Mouse (Mus musculus) heart, embryonic 14.5 days (tissue): ENCODE results near the gene St6gal1. TPM values are rescaled to one million over a fixed set of nuclear protein-coding genes. Genes with fewer than 3 reads are reported as not detected.

Experiments used
- ATAC-seq: fragments of 200-750 bp; cut with Nextera tagmentation; 2 replicates; pipeline ENCODE4 v1.8.0; 2017; ENCODE audit warnings: low read depth, moderate TSS enrichment; ENCODE audit not compliant: insufficient number of reproducible peaks, insufficient read depth, low FRiP score
- H3K27ac ChIP-seq, 2 experiments: fragments of 200-500 bp in 1 of 2; fragments of 300-500 bp in 1 of 2; sonication (generic) in 1 of 2; replicated peaks in 1 of 2; 2 replicates each; pipeline ENCODE4 v1.5.1; 2012 to 2014; ENCODE audit warnings: low read depth in 2 of 2, low read length in 2 of 2, control low read depth in 1 of 2, mild to moderate bottlenecking in 1 of 2, mixed read lengths in 1 of 2; ENCODE audit not compliant: control insufficient read depth in 1 of 2, insufficient read depth in 1 of 2
- H3K27me3 ChIP-seq: fragments of 300-500 bp; sonication (generic); 2 replicates; pipeline ENCODE4 v1.6.1; 2014; ENCODE audit warnings: mild to moderate bottlenecking, low read length, control low read depth; ENCODE audit not compliant: control insufficient read depth, insufficient read depth
- H3K36me3 ChIP-seq: fragments of 300-500 bp; sonication (generic); 2 replicates; pipeline ENCODE4 v1.6.1; 2014; ENCODE audit warnings: mild to moderate bottlenecking, control low read depth, low read length, mixed read lengths; ENCODE audit not compliant: control insufficient read depth, insufficient read depth
- H3K4me1 ChIP-seq, 2 experiments: fragments of 200-500 bp in 1 of 2; fragments of 300-500 bp in 1 of 2; sonication (generic) in 1 of 2; 2 replicates each; pipeline ENCODE4 v1.6.1; 2012 to 2014; ENCODE audit warnings: low read length in 2 of 2, control low read depth in 1 of 2, mixed read lengths in 1 of 2; ENCODE audit not compliant: control insufficient read depth in 2 of 2, insufficient read depth in 2 of 2
- H3K4me2 ChIP-seq: fragments of 300-500 bp; sonication (generic); 2 replicates; pipeline ENCODE4 v1.6.1; 2014; ENCODE audit warnings: mild to moderate bottlenecking, low read length
- H3K4me3 ChIP-seq, 2 experiments: fragments of 200-500 bp in 1 of 2; fragments of 300-500 bp in 1 of 2; sonication (generic) in 1 of 2; 2 replicates each; pipeline ENCODE4 v1.5.1; 2012 to 2014; ENCODE audit warnings: low read length in 2 of 2, mild to moderate bottlenecking in 2 of 2, control low read depth in 1 of 2, low read depth in 1 of 2, moderate library complexity in 1 of 2; ENCODE audit not compliant: control insufficient read depth in 1 of 2, insufficient read depth in 1 of 2
- H3K9ac ChIP-seq: fragments of 300-500 bp; sonication (generic); 2 replicates; pipeline ENCODE4 v1.6.1; 2014; ENCODE audit warnings: mild to moderate bottlenecking, low read length
- H3K9me3 ChIP-seq: fragments of 300-500 bp; sonication (generic); 2 replicates; pipeline ENCODE4 v1.6.1; 2016; ENCODE audit warnings: low read length, control low read depth; ENCODE audit not compliant: control insufficient read depth
- WGBS: fragments of 180-500 bp; shearing (Covaris S2); extraction: QIAGEN DNeasy Blood & Tissue Kit; methylation state at CpG from one replicate; pipeline ENCODE4 v1.1.7; 2014; 5-methylcytosine and 5-hydroxymethylcytosine counted together
- polyA plus RNA-seq: library from polyadenylated mRNA; unstranded; fragments of >200 nt; fragmentation: Nextera tagmentation; extraction: Ambion mirVana; gene quantifications from 2 replicates; pipeline ENCODE4 v1.2.1, GENCODE M21; 2014

The St6gal1 gene
- polyA plus RNA-seq, 1 experiment from 2014 or later: 16.2 TPM

- Histone ChIP-seq H3K9ac (no peak overlapping the region), H3K27ac (peak overlapping the region; percentile 64 to 83), H3K36me3 (no peaks in the 10 kb centered on the region), H3K4me1 (peaks cover 28 to 45% of the 10 kb centered on the region in 2 experiments), H3K4me3 (no peak overlapping the region), H3K27me3 (peaks cover 9% of the 10 kb centered on the region; the same call in 1 of the 2 replicates), H3K9me3 (no peaks in the 10 kb centered on the region), H3K4me2 (peak overlapping the region; percentile 32)
- WGBS: 9% methylated on average over 6 of the region's 6 CpGs
- ATAC-seq: peak; percentile 88
Measured at GRCm38 (mm10) chr16:23239583-23239982, 15.0 kb downstream of the St6gal1 start.

GRCm38 (mm10) chr16:23240049-23240949 lies 15.8 kb downstream of the St6gal1 start:
- H3K27ac ChIP-seq: peak overlapping the region; percentile 64 to 83
- peak overlapping the region; percentile 32 for H3K4me2 ChIP-seq
- WGBS: 47% methylated on average over 13 of the region's 13 CpGs
- H3K9me3 ChIP-seq: no peaks in the 10 kb centered on the region
- no peak overlapping the region for H3K9ac ChIP-seq
- H3K4me1 ChIP-seq: peaks cover 28 to 45% of the 10 kb centered on the region in 2 experiments
- peak; percentile 68 for ATAC-seq
- no peak overlapping the region for H3K4me3 ChIP-seq
- H3K36me3 ChIP-seq: no peaks in the 10 kb centered on the region
- H3K27me3 ChIP-seq: peaks cover 13% of the 10 kb centered on the region; the same call in 1 of the 2 replicates

GRCm38 (mm10) chr16:23240950-23241259 lies 16.4 kb downstream of the St6gal1 start:
- H3K4me2 ChIP-seq: no peak overlapping the region
- H3K9ac ChIP-seq: no peak overlapping the region
- no peak for ATAC-seq
- H3K4me3 ChIP-seq: no peak overlapping the region
- H3K9me3 ChIP-seq: no peaks in the 10 kb centered on the region
- peaks cover 28 to 45% of the 10 kb centered on the region in 2 experiments for H3K4me1 ChIP-seq
- H3K27ac ChIP-seq: peak overlapping the region in 1 of 2 experiments; percentile 83; a peak in 2 of 4 replicates
- H3K27me3 ChIP-seq: peaks cover 13% of the 10 kb centered on the region; the same call in 1 of the 2 replicates
- no peaks in the 10 kb centered on the region for H3K36me3 ChIP-seq
- WGBS: 66% methylated on average over 5 of the region's 5 CpGs

GRCm38 (mm10) chr16:23243726-23244425 lies 19.3 kb downstream of the St6gal1 start:
- Histone ChIP-seq H3K9me3 (no peaks in the 10 kb centered on the region), H3K4me3 (no peak overlapping the region), H3K36me3 (no peaks in the 10 kb centered on the region), H3K27me3 (peaks cover 19% of the 10 kb centered on the region), H3K4me1 (peaks cover 18 to 24% of the 10 kb centered on the region in 2 experiments), H3K4me2 (no peak overlapping the region), H3K27ac (no peak overlapping the region), H3K9ac (no peak overlapping the region)
- WGBS: 78% methylated on average over 5 of the region's 5 CpGs
- ATAC-seq: no peak

- Histone ChIP-seq H3K27ac (no peak overlapping the region), H3K27me3 (peaks cover 19% of the 10 kb centered on the region), H3K4me1 (peaks cover 15 to 25% of the 10 kb centered on the region in 2 experiments), H3K36me3 (no peaks in the 10 kb centered on the region), H3K9ac (no peak overlapping the region), H3K9me3 (no peaks in the 10 kb centered on the region), H3K4me2 (no peak overlapping the region), H3K4me3 (no peak overlapping the region)
- no peak for ATAC-seq
- 89% methylated on average over 7 of the region's 7 CpGs for WGBS
Measured at GRCm38 (mm10) chr16:23244486-23244885, 19.9 kb downstream of the St6gal1 start.

GRCm38 (mm10) chr16:23249285-23249684 lies 24.7 kb downstream of the St6gal1 start:
- Histone ChIP-seq H3K27ac (no peak overlapping the region), H3K27me3 (peaks cover 25% of the 10 kb centered on the region)
- 47% methylated on average over 4 of the region's 4 CpGs for WGBS

GRCm38 (mm10) chr16:23249762-23250161 lies 25.2 kb downstream of the St6gal1 start:
- Histone ChIP-seq H3K4me2 (no peak overlapping the region), H3K4me3 (no peak overlapping the region), H3K27me3 (peaks cover 27% of the 10 kb centered on the region), H3K9me3 (no peaks in the 10 kb centered on the region), H3K4me1 (peaks cover 5 to 15% of the 10 kb centered on the region in 2 experiments; a peak in 3 of 4 replicates), H3K27ac (no peak overlapping the region), H3K36me3 (no peaks in the 10 kb centered on the region), H3K9ac (no peak overlapping the region)
- no peak for ATAC-seq
- 60% methylated on average over 6 of the region's 6 CpGs for WGBS

More at GRCm38 (mm10) chr16:23249285-23249684, 24.7 kb downstream of the St6gal1 start:
- Histone ChIP-seq H3K9me3 (no peaks in the 10 kb centered on the region), H3K4me2 (no peak overlapping the region), H3K9ac (no peak overlapping the region), H3K4me3 (no peak overlapping the region), H3K36me3 (no peaks in the 10 kb centered on the region), H3K4me1 (peaks cover 5 to 15% of the 10 kb centered on the region in 2 experiments; a peak in 3 of 4 replicates)
- ATAC-seq: no peak
